Mouse (Mus musculus): Measurements from ENCODE around the gene Brap.

GRCm38 (mm10) chr5:121692897-121693296, 32.5 kb downstream of the Brap start:
- no peak for TF ChIP-seq POLR2A (IDR thresholded peaks at IDR 0.05; ENCODE audit: insufficient read length, low read depth)
- TF ChIP-seq TCF3 (IDR thresholded peaks at IDR 0.05; ENCODE audit: insufficient read length, low read depth) = peak; percentile 46
- peak; percentile 46 for TF ChIP-seq TCF12 (IDR thresholded peaks at IDR 0.05; ENCODE audit: insufficient read depth, poor library complexity, severe bottlenecking)
- no peak for TF ChIP-seq REST (IDR thresholded peaks at IDR 0.05; ENCODE audit: insufficient read depth, insufficient read length)
- TF ChIP-seq E2F4 (IDR thresholded peaks at IDR 0.05; ENCODE audit: insufficient read depth) = no peak
- TF ChIP-seq MAX (IDR thresholded peaks at IDR 0.05; ENCODE audit: low read depth) = no peak
- TF ChIP-seq POLR2AphosphoS2 (IDR thresholded peaks at IDR 0.05; ENCODE audit: insufficient read length, low read depth) = no peak

Data from myocyte (in vitro differentiated cells).